Mouse (Mus musculus) testis, adult 2 months (tissue): ENCODE measurements around the gene Tnk1. TPM values are rescaled to one million over a fixed set of nuclear protein-coding genes. Genes with fewer than 3 reads are reported as not detected.

Source experiments
- H3K27ac ChIP-seq: fragments of 200-500 bp; 2 replicates; pipeline ENCODE4 v1.5.1; 2012; ENCODE audit warnings: low read depth, low read length; ENCODE audit not compliant: control insufficient read depth, insufficient read depth
- H3K27me3 ChIP-seq: fragments of 200-500 bp; 2 replicates; pipeline ENCODE4 v1.6.1; 2012; ENCODE audit warnings: mild to moderate bottlenecking, low read length, moderate library complexity; ENCODE audit not compliant: control insufficient read depth, insufficient read depth
- H3K36me3 ChIP-seq: fragments of 200-500 bp; 2 replicates; pipeline ENCODE4 v1.6.1; 2012; ENCODE audit warnings: mild to moderate bottlenecking, low read length; ENCODE audit not compliant: control insufficient read depth, insufficient read depth
- H3K4me1 ChIP-seq: fragments of 200-500 bp; 2 replicates; pipeline ENCODE4 v1.6.1; 2012; ENCODE audit warnings: low read length; ENCODE audit not compliant: control insufficient read depth, insufficient read depth
- H3K4me3 ChIP-seq: fragments of 200-500 bp; 2 replicates; pipeline ENCODE4 v1.5.1; 2012; ENCODE audit warnings: low read depth, mild to moderate bottlenecking, low read length, moderate library complexity, mixed read lengths; ENCODE audit not compliant: control insufficient read depth
- CTCF ChIP-seq: fragments of 200-500 bp; IDR thresholded peaks from 2 replicates; pipeline ENCODE4 v1.5.1; 2012; ENCODE audit warnings: low read depth, mild to moderate bottlenecking, inconsistent platforms, low read length, moderate library complexity; ENCODE audit not compliant: control insufficient read depth, insufficient read depth, insufficient replicate concordance
- POLR2A ChIP-seq: fragments of 200-500 bp; IDR thresholded peaks from 2 replicates; pipeline ENCODE4 v1.6.1; 2012; ENCODE audit warnings: low read depth, mild to moderate bottlenecking, inconsistent platforms, low read length, moderate library complexity; ENCODE audit not compliant: control insufficient read depth
- polyA plus RNA-seq: library from polyadenylated mRNA; depleted of rRNA; stranded (reverse); fragments of >200 nt; gene quantifications from 2 replicates; pipeline ENCODE4 v1.2.3, GENCODE M21; 2012

Tnk1 gene
- polyA plus RNA-seq, 1 experiment = 1.6 TPM

DNA sequence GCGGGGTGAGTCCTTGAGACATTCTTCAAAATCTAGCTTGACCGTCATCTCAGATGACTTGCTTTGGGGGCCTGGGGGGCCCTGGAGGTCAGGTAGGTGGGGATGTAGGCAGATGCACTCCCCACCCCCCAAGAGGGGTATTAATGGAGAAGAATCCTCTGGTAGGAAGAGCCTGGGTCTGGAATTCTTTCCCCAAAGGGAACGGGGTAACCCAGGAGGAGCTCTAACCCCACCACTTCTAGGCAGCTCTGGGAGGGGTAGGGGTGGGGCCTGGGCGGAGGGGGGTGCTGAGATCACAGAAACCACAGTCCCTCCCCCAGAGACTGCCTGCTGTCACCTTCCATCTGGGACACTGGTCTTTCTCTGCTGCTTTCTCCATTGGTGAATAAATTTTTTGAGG, 36.8 kb upstream of the Tnk1 start, which contains the start of gene Acap1:
Gene Acap1, minus strand, starts transcription at position 249 of the 400 bp plus-strand sequence.
- H3K4me3 ChIP-seq = no peak within 1 kb of the TSS

DNA sequence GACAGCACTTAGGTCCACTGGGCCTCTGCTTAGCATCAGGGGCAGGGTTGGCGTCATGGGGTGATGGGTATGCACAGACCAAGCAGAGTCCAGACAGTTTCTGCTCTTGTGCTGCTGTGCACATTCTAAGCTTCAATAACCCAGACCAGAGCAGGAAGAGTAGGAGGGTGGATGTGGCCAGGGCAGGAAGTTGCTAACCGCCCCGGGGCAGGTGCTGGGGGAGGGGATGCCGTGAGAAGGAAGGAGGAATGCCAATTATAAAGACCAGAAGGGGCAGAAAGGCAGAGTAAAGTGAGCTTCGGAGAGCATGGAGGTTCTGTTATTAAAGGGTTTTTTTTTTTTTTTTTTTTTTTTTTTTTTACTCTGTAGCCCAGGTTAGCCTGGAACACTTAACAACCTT, 36.1 kb upstream of the Tnk1 start:
- Histone ChIP-seq H3K4me1 (no peaks in the 10 kb centered on the region), H3K36me3 (no peaks in the 10 kb centered on the region), H3K27ac (no peak overlapping the region), H3K4me3 (no peak overlapping the region), H3K27me3 (no peaks in the 10 kb centered on the region)
- TF ChIP-seq POLR2A = no peak
- TF ChIP-seq CTCF = no peak

More for the DNA sequence above, 36.8 kb upstream of the Tnk1 start, which contains the start of gene Acap1:
- H3K4me1 ChIP-seq = peaks cover 1% of the 10 kb centered on the region
- TF ChIP-seq POLR2A (no peak), CTCF (no peak)
- H3K27ac ChIP-seq = no peak within 1 kb of the TSS
- H3K27me3 ChIP-seq = no peaks in the 10 kb centered on the region
- no peaks in the 10 kb centered on the region for H3K36me3 ChIP-seq

DNA sequence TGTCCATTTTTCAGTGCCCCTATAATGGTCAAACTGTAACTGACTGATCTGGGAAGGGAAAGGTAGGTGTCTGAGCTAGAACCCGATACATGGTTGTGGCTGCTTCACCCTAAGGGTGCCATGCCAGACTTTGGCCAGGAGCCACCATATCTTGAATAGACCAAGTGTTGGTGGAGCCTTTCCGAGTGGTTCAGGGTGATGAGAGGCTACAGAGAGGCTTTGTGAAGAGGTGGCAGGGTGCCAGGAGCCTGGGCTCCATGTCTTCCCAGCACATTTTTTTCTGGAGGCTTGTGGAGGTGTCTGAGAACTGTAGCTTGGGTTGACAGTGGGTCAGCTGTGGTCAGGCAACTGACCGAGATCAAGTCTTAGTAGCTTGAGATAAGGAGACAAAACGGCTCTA, 33.0 kb upstream of the Tnk1 start:
- H3K4me3 ChIP-seq = no peak overlapping the region
- H3K27me3 ChIP-seq = no peaks in the 10 kb centered on the region
- no peaks in the 10 kb centered on the region for H3K4me1 ChIP-seq
- TF ChIP-seq POLR2A (no peak), CTCF (no peak)
- H3K27ac ChIP-seq = no peak overlapping the region
- no peaks in the 10 kb centered on the region for H3K36me3 ChIP-seq

DNA sequence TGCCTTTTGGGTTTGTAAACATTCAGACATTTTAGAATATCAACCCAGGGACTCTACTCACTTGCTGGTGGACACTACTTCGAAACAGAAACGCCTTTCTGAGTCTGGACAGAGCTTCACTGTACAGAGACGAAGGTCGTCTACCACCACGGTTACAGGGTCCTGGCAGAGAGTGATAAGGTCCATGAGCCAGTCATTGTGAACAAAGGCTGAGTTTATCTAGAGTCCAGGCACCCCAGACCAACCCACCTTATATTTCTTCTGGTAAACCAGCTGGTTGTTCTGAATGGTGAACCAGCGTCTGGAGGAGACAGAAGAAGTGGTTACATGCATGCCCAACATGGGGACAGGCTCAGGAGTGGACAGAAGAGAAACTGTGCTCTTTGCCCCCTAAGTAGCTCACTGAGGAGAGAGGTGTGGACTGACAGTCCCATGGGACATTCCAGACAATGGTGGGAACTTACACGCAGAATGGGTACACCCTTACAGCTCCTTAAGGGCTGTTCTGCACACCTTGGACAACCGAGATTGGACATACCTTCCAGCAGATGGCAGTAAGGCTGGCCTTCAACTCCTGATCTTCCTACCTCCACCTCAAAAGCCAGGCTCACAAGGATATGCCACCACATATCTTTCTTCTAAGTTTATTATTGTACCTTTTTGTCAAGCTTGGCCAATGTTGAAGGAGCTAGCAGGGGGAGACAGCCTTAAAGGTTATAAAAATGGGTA, 28.5 kb upstream of the Tnk1 start:
- Histone ChIP-seq H3K27ac (no peak overlapping the region), H3K4me1 (peaks cover 5% of the 10 kb centered on the region), H3K36me3 (no peaks in the 10 kb centered on the region), H3K27me3 (no peaks in the 10 kb centered on the region), H3K4me3 (no peak overlapping the region)
- TF ChIP-seq POLR2A (no peak), CTCF (no peak; the same call in 1 of the 2 replicates)

DNA sequence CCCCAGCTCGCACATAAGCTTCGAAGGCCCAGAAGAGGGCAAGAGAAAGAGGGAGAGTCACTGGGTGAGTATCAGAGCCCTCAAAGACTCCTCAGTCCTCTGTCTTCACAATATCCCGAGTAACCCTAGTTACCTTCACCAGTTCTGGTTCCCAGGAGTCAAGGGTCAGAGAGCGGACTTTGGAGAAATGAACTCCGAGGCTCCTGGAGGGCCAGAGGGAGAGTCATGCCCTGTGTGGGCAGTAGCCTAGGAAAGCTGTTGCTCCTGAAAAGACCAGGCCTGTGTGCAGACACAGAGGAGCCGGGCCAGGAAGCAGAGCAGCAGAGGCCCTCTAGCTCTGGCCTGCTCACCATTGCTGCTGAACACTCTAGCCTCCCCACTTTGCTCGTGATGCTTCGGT, 26.1 kb upstream of the Tnk1 start:
- H3K4me1 ChIP-seq = peaks cover 20% of the 10 kb centered on the region
- no peaks in the 10 kb centered on the region for H3K27me3 ChIP-seq
- H3K27ac ChIP-seq = no peak overlapping the region
- TF ChIP-seq CTCF = no peak
- no peak for TF ChIP-seq POLR2A
- no peak overlapping the region for H3K4me3 ChIP-seq
- no peaks in the 10 kb centered on the region for H3K36me3 ChIP-seq

DNA sequence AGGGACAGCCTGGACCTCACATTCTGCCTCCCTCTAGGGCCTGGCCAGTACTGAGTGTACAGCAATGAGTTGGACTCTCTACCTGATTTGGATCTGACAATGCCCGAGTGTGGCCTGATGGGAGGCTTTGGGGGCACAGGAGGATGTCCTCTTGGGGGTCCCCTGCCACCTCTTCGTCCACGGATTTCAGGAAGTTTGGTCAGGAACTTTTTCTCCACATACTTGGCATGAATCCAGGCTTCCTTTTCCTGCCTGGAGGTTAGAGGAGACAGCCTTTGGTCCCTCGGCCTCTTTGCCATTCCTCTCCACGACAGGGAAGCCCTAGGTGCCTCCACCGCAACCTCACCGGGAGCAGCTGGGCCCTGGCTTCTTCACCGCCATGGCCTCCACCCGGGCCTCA, 25.7 kb upstream of the Tnk1 start:
- H3K27ac ChIP-seq = no peak overlapping the region
- no peak for TF ChIP-seq CTCF
- TF ChIP-seq POLR2A = no peak

DNA sequence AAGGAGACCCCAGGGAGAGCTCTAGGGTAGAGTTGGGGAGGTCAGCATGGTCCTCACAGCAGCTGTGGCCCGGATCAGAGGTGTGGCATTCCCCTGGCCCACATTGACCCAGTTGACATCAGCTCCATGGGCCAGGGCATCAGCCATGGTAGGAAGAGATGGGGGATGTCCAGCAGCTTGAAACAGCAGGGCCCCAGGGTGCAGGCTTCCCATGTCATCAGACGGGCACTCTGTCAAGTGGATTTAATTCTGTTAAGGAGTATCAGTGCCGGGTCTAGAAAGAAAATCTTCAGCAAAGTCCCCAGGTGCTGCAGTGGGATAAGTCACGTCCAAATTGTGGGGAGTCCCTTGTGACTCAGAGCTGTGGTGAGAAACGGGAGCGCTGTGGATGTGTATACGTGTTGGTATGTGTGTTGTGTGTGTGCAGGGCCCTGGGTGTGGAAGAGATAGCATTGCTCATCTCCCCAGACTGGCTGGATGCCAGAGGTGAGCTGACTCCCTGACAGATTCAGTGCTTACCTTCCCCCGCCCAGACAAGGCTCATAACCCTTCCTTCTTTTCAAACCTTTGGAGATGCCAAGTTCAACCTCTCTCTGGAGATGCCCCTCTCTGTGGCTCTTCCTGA, 25.1 kb upstream of the Tnk1 start:
- no peaks in the 10 kb centered on the region for H3K27me3 ChIP-seq
- TF ChIP-seq POLR2A (no peak), CTCF (no peak)
- H3K36me3 ChIP-seq = no peaks in the 10 kb centered on the region
- H3K27ac ChIP-seq = no peak overlapping the region
- no peak overlapping the region for H3K4me3 ChIP-seq
- H3K4me1 ChIP-seq = peaks cover 24% of the 10 kb centered on the region

More for the DNA sequence above, 25.7 kb upstream of the Tnk1 start:
- Histone ChIP-seq H3K27me3 (no peaks in the 10 kb centered on the region), H3K36me3 (no peaks in the 10 kb centered on the region), H3K4me1 (peaks cover 24% of the 10 kb centered on the region), H3K4me3 (no peak overlapping the region)
